Mouse (Mus musculus): Measurements from ENCODE around the gene Rhd. TPM values are rescaled to one million over a fixed set of nuclear protein-coding genes. Genes with fewer than 3 reads are reported as not detected.
"Not testable (repeated sequence)": the region's sequence is repeated elsewhere in the genome, so short reads cannot be mapped to it uniquely, and the experiment has no call there.

Rhd gene
- polyA plus RNA-seq, 1 experiment from 2014 or later: 1.6 TPM

DNA sequence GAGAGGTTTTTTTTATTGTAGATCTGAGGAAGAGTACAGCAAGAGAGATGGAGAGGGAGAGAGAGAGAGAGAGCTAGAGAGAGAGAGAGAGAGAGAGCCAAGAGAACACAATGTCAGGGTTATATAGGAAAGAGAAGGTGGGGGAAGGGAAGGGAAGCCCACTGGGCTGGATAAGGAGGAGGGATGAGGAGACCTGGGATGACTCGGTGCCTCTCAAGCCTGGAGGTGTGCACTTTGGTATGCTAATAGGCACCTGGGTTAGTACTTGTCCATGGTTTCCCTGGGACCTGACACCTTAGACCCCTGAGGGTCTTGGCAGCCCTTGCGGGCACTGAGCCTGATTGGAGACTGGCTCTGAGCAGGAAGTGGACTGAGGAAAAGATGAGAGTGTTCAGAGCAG, 7.6 kb downstream of the Rhd start:
- Histone ChIP-seq H3K9me3 (replicated peaks) (no peaks in the 10 kb centered on the region), H3K4me3 (replicated peaks) (no peak overlapping the region), H3K9ac (replicated peaks) (no peak overlapping the region), H3K27ac (replicated peaks) (no peak overlapping the region), H3K4me1 (no peaks in the 10 kb centered on the region), H3K36me3 (no peaks in the 10 kb centered on the region), H3K4me2 (no peak overlapping the region), H3K27me3 (replicated peaks) (peaks cover 33% of the 10 kb centered on the region)
- 39% methylated on average over 2 of the region's 2 CpGs for WGBS
- ATAC-seq (ENCODE audit: low FRiP score): no peak

DNA sequence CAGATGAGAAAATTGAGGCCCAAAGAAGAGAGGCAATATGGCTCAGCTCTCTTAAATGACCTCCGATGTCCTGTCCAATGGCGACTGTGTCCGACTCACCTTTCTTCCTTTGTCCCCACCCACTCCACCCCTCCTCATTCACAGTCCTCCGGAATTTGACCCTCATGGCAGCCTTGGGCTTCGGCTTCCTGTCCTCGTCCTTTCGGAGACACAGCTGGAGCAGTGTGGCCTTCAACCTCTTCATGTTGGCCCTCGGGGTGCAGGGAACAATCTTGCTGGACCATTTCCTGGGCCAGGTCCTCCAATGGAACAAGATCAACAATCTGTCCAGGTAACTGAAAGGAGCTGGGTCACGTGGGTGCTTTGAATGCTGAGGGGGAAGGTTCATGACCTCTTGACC, 11.8 kb downstream of the Rhd start:
- no peaks in the 10 kb centered on the region for H3K36me3 ChIP-seq
- H3K9ac ChIP-seq (replicated peaks): no peak overlapping the region
- H3K4me3 ChIP-seq (replicated peaks): no peak overlapping the region
- H3K9me3 ChIP-seq (replicated peaks): no peaks in the 10 kb centered on the region
- peaks cover 11% of the 10 kb centered on the region for H3K4me1 ChIP-seq
- no peak overlapping the region for H3K4me2 ChIP-seq
- no peak overlapping the region for H3K27ac ChIP-seq (replicated peaks)
- H3K27me3 ChIP-seq (replicated peaks): no peaks in the 10 kb centered on the region
- ATAC-seq (ENCODE audit: low FRiP score): no peak
- WGBS: 84% methylated on average over 9 of the region's 9 CpGs

DNA sequence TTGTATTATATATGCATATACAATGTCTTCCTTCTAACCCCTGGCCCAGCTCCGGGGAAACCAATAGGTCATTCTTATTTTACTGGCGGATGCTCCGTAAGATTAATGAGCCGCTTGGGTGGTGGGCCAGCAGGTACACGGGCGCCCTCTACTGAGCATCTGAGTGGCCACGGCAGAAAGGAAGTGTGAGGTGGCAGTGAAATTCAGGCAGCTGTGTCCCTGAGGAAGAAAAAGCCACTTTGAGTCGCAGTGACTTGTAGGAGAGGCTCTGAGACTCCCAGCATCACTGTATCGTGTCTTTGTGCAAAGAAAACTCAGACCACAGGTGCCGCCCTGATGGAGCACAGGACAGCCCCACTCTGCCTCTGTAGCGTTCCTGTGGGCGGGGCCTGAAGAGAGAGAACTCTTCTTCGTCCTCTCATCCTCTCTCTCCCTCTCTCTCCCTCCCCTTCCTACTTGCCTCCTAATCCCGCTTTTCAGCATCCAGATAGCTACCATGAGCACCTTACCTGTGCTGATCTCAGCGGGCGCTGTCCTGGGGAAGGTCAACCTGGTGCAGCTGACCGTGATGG, 15.2 kb downstream of the Rhd start:
- H3K9ac ChIP-seq (replicated peaks): peak overlapping the region; percentile 37; the same call in 1 of the 2 replicates
- 2% methylated on average over 17 of the region's 17 CpGs for WGBS
- no peaks in the 10 kb centered on the region for H3K9me3 ChIP-seq (replicated peaks)
- peak overlapping the region; percentile 28 for H3K4me3 ChIP-seq (replicated peaks)
- H3K36me3 ChIP-seq: no peaks in the 10 kb centered on the region
- H3K4me2 ChIP-seq: peak overlapping the region; percentile 63
- peaks cover 11% of the 10 kb centered on the region for H3K4me1 ChIP-seq
- ATAC-seq (ENCODE audit: low FRiP score): no peak
- no peaks in the 10 kb centered on the region for H3K27me3 ChIP-seq (replicated peaks)
- H3K27ac ChIP-seq (replicated peaks): no peak overlapping the region

DNA sequence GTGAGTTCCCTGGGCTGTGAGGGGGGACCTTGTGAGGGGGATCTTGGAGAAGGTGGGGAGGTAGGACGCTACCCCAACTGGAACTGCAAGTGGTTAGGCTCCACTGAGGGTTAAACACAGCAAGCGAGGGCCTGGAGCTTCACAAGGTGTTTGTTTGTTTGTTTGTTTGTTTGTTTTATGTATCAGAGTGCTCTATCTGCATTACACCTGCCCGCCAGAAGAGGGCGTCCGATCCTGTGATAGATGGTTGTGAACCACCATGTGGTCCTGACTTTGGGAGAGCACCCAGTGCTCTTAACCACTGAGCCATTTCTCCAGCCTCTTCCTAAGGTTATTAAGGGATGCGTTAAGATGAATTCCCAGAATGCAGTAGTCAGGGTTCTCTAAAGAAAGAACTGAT, 15.7 kb downstream of the Rhd start:
- Histone ChIP-seq H3K27me3 (replicated peaks) (no peaks in the 10 kb centered on the region), H3K4me3 (replicated peaks) (peak overlapping the region; percentile 28), H3K4me1 (peaks cover 11% of the 10 kb centered on the region), H3K4me2 (peak overlapping the region; percentile 63), H3K9ac (replicated peaks) (no peak overlapping the region), H3K27ac (replicated peaks) (no peak overlapping the region), H3K9me3 (replicated peaks) (no peaks in the 10 kb centered on the region), H3K36me3 (no peaks in the 10 kb centered on the region)
- no peak for ATAC-seq (ENCODE audit: low FRiP score)
- WGBS: 34% methylated on average over 6 of the region's 6 CpGs

DNA sequence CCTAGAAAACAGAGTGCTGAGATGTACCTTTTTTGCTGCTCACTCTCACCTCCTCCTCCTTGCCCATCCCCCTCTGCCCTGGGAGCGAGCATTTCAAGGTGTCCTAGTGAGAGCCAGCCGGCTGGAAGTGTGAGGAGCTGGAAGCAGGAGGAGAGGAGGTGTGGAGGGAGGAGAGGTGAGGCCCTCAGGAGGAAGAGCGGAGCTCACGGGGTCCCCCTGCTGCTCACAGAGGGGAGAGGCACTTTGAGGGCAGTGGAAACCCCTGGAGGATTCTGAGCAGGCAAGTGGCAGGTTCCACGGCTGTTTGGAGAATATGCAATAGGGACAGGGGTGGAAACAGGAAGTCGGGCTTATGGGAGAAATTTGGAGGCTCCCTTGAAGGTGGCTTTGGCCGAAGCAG, 18.9 kb downstream of the Rhd start:
- 40% methylated on average over 7 of the region's 7 CpGs for whole genome bisulfite sequencing
- no peaks in the 10 kb centered on the region for H3K9me3 ChIP-seq (replicated peaks)
- no peak overlapping the region for H3K4me2 ChIP-seq
- no peak overlapping the region for H3K4me3 ChIP-seq (replicated peaks)
- no peaks in the 10 kb centered on the region for H3K36me3 ChIP-seq
- no peak for ATAC-seq (ENCODE audit: low FRiP score)
- H3K4me1 ChIP-seq: peaks cover 11% of the 10 kb centered on the region
- H3K27me3 ChIP-seq (replicated peaks): no peaks in the 10 kb centered on the region
- no peak overlapping the region for H3K9ac ChIP-seq (replicated peaks)
- H3K27ac ChIP-seq (replicated peaks): no peak overlapping the region

DNA sequence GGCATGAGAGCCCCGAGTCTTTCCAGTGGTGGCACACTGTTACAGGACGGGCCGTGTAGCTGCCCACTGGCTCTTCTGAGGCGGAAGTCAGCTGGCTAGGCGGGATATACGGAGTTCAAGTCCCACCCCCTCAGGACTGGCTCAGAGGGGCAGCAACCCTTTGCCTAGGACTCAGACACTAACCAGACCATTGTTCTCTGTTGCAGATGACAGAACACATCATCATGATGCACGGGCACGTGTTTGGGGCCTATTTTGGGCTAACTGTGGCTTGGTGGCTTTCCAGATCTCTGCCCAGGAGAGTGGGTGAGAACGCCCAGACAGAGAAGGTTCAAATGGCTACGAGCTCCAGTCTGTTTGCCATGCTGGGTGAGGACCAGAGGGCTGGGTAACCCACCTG, 19.5 kb downstream of the Rhd start:
- H3K4me3 ChIP-seq (replicated peaks): no peak overlapping the region
- H3K4me2 ChIP-seq: no peak overlapping the region
- H3K4me1 ChIP-seq: peaks cover 11% of the 10 kb centered on the region
- H3K36me3 ChIP-seq: no peaks in the 10 kb centered on the region
- no peaks in the 10 kb centered on the region for H3K9me3 ChIP-seq (replicated peaks)
- no peak overlapping the region for H3K27ac ChIP-seq (replicated peaks)
- no peak overlapping the region for H3K9ac ChIP-seq (replicated peaks)
- WGBS: 87% methylated on average over 10 of the region's 10 CpGs
- H3K27me3 ChIP-seq (replicated peaks): no peaks in the 10 kb centered on the region
- ATAC-seq (ENCODE audit: low FRiP score): no peak

DNA sequence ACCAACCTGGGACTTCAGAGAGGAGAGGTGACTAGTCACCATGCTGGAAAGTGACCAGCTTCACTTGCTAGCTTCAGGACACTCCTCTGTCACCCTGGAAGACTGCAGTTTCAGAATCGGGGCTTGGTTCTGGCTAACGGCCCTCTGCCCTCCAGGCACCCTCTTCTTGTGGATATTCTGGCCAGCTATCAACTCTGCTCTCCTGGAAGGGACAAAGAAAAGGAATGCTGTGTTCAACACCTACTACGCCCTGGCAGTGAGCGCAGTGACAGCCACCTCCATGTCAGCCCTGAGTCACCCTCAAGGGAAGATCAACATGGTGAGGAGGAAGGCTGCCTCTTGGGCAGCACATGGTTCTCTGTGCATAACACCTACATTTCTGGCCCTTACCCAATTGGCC, 20.0 kb downstream of the Rhd start:
- Histone ChIP-seq H3K4me2 (no peak overlapping the region), H3K27me3 (replicated peaks) (no peaks in the 10 kb centered on the region), H3K4me3 (replicated peaks) (no peak overlapping the region), H3K27ac (replicated peaks) (no peak overlapping the region), H3K9ac (replicated peaks) (no peak overlapping the region), H3K4me1 (peaks cover 5% of the 10 kb centered on the region), H3K9me3 (replicated peaks) (no peaks in the 10 kb centered on the region), H3K36me3 (no peaks in the 10 kb centered on the region)
- 92% methylated on average over 4 of the region's 4 CpGs for WGBS
- no peak for ATAC-seq (ENCODE audit: low FRiP score)

DNA sequence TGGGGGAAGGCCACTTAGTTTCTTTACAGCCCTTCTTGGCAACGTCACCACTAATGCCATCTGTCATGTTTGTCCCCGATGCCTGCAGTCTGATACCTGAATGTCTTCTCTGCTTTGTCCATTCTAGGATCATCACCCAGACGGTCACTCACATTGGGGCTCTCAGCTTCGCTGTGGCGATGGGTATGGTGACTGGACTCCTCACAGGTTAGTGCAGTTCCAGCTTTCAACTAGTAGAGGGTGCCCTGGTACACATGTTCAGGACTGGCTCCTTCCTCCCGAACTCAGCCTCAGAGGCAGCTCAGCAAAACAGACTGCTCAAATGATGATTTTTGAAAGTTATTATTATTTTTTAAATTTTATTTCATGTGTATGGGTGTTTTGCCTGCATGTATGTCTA, 27.8 kb downstream of the Rhd start:
- WGBS: 81% methylated on average over 6 of the region's 6 CpGs
- H3K4me2 ChIP-seq: no peak overlapping the region
- H3K9me3 ChIP-seq (replicated peaks): no peaks in the 10 kb centered on the region
- no peaks in the 10 kb centered on the region for H3K27me3 ChIP-seq (replicated peaks)
- H3K4me3 ChIP-seq (replicated peaks): no peak overlapping the region
- ATAC-seq (ENCODE audit: low FRiP score): no peak
- H3K36me3 ChIP-seq: peaks cover 21% of the 10 kb centered on the region
- no peak overlapping the region for H3K27ac ChIP-seq (replicated peaks)
- no peaks in the 10 kb centered on the region for H3K4me1 ChIP-seq
- H3K9ac ChIP-seq (replicated peaks): no peak overlapping the region

DNA sequence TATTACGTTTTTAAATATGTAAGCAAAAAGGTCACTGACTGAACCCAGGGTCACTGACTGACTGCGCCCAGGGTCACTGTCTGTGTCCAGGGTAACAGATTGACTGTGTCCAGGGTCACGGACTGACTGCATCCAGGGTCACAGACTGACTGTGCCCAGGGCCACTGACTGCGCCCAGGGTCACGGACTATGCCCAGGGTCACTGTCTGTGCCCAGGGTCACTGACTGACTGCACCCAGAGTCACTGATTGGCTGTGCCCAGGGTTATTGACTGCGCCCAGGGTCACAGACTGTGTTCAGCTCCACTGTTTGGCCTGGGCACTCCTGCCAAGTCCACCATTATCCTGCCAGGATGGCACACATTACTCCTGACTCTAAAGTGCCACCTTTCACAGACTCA, 32.9 kb downstream of the Rhd start:
- Histone ChIP-seq H3K4me3 (replicated peaks) (no peak overlapping the region), H3K36me3 (peaks cover 67% of the 10 kb centered on the region), H3K4me1 (no peaks in the 10 kb centered on the region), H3K27me3 (replicated peaks) (no peaks in the 10 kb centered on the region), H3K9ac (replicated peaks) (no peak overlapping the region), H3K9me3 (replicated peaks) (no peaks in the 10 kb centered on the region), H3K27ac (replicated peaks) (no peak overlapping the region), H3K4me2 (no peak overlapping the region)
- no peak for ATAC-seq (ENCODE audit: low FRiP score)
- 91% methylated on average over 6 of the region's 6 CpGs for WGBS

DNA sequence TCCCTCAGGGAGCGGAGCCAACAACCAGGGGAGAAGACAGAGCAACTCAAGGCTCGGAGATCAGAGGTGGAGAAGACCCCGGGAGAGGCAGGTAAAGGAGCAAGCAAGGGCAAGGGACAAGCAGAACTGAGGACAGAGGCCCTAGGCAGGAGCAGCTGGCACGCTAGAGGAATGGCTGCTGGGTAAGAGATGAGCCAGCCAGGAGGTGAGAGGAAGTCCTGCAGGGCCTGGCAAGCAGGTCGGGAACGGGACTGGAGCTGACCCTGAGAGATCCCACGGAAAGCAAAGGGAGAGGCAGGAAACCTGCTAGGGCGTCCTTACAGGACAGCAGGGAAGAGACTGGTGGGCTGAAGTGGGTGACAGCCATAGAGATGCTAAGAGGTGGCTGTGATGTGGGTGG, 36.8 kb downstream of the Rhd start:
- ATAC-seq (ENCODE audit: low FRiP score): no peak
- Histone ChIP-seq H3K4me1 (no peaks in the 10 kb centered on the region), H3K4me3 (replicated peaks) (no peak overlapping the region), H3K4me2 (no peak overlapping the region), H3K27me3 (replicated peaks) (no peaks in the 10 kb centered on the region), H3K9ac (replicated peaks) (no peak overlapping the region), H3K27ac (replicated peaks) (no peak overlapping the region), H3K9me3 (replicated peaks) (no peaks in the 10 kb centered on the region), H3K36me3 (peaks cover 93% of the 10 kb centered on the region)
- 97% methylated on average over 8 of the region's 8 CpGs for WGBS

DNA sequence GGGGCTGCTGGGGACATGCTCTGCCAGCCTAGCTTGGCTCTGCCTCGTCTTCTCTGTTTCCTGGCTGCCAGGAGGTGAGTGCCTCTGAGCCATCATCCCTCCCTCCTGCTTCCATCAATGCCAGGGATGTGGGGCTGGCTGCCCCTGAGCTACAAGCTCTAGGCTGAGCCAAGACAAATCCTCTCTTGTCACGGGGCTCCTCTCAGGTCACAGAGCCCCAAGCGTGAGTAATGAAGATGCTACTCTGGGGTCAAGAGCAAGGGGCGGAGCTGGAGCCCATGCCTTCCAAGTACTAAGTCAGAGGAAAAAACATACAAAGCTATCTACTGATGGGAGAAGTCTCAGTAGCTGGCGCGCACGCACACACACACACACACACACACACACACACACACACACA, 38.7 kb downstream of the Rhd start:
- WGBS: 80% methylated on average over 7 of the region's 7 CpGs
- H3K27ac ChIP-seq (replicated peaks): no peak overlapping the region
- H3K27me3 ChIP-seq (replicated peaks): no peaks in the 10 kb centered on the region
- no peak overlapping the region for H3K9ac ChIP-seq (replicated peaks)
- H3K4me3 ChIP-seq (replicated peaks): no peak overlapping the region
- no peak for ATAC-seq (ENCODE audit: low FRiP score)
- no peak overlapping the region for H3K4me2 ChIP-seq
- H3K9me3 ChIP-seq (replicated peaks): no peaks in the 10 kb centered on the region
- no peaks in the 10 kb centered on the region for H3K4me1 ChIP-seq
- peaks cover 95% of the 10 kb centered on the region for H3K36me3 ChIP-seq

DNA sequence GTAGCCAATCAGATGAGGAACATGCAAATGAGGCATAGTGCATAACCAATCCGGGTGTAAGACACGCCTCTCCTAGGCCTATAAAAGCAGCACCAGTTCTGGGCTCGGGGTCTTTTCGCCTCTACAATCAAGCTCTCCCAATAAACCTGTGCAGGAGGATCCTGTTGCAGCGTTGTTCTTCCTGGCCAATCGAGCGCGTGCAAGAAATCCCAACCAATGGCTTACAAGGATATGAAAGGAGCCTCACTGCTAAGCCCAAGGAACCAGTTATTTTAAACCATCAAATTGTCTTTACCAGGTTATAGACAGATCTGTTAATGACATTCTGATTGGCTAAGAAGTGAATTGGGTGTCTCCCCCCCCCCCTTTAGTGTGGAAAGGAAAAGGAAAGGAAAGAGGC, 47.1 kb downstream of the Rhd start:
- not testable (repeated sequence) for H3K9me3 ChIP-seq (replicated peaks); ATAC-seq (ENCODE audit: low FRiP score); H3K27ac ChIP-seq (replicated peaks); H3K4me2 ChIP-seq; H3K27me3 ChIP-seq (replicated peaks); H3K9ac ChIP-seq (replicated peaks); H3K4me3 ChIP-seq (replicated peaks)
- 94% methylated on average over 8 of the region's 8 CpGs for WGBS
- Histone ChIP-seq H3K4me1 (peaks cover 21% of the 10 kb centered on the region), H3K36me3 (peaks cover 39% of the 10 kb centered on the region)

DNA sequence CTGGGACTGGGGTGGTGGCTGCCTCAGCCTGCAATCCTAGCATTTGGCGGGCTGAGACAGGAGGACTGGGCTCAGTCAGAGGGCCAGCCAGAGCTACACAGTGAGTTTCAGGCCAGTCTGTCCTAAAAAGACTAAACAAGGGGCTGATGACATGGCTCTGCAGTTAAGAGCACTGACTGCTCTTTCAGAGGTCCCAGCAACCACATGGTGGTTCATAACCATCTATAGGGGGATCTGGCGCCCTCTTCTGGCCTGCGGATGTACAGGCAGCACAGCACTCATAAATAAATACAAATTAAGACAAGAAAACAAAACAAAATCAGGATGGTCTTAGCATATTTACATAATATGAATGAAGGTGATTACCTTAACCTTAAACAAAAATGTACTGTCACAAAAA, 49.1 kb downstream of the Rhd start:
- H3K27me3 ChIP-seq (replicated peaks): no peaks in the 10 kb centered on the region
- H3K4me3 ChIP-seq (replicated peaks): peak overlapping the region; percentile 97; the same call in 1 of the 2 replicates
- H3K9ac ChIP-seq (replicated peaks): 0 out of 2 replicates have a peak overlapping the region, but pooled peaks have one; percentile 95
- ATAC-seq (ENCODE audit: low FRiP score): no peak
- 32% methylated on average over 3 of the region's 3 CpGs for WGBS
- H3K36me3 ChIP-seq: peaks cover 20% of the 10 kb centered on the region
- no peak overlapping the region for H3K27ac ChIP-seq (replicated peaks)
- peak overlapping the region; percentile 71 for H3K4me2 ChIP-seq
- no peaks in the 10 kb centered on the region for H3K9me3 ChIP-seq (replicated peaks)
- peaks cover 21% of the 10 kb centered on the region for H3K4me1 ChIP-seq

All from neural tube, embryonic 15.5 days (tissue).